Mouse (Mus musculus): ENCODE data around the gene Gli3. TPM values are rescaled to one million over a fixed set of nuclear protein-coding genes. Genes with fewer than 3 reads are reported as not detected.

Gene Gli3
- total RNA-seq (2021) = 1 to 10 TPM; 1.1 to 1.5 TPM
- long read RNA-seq, experiment 1 = 0 reads
- long read RNA-seq, experiment 2 = 0 reads

DNA sequence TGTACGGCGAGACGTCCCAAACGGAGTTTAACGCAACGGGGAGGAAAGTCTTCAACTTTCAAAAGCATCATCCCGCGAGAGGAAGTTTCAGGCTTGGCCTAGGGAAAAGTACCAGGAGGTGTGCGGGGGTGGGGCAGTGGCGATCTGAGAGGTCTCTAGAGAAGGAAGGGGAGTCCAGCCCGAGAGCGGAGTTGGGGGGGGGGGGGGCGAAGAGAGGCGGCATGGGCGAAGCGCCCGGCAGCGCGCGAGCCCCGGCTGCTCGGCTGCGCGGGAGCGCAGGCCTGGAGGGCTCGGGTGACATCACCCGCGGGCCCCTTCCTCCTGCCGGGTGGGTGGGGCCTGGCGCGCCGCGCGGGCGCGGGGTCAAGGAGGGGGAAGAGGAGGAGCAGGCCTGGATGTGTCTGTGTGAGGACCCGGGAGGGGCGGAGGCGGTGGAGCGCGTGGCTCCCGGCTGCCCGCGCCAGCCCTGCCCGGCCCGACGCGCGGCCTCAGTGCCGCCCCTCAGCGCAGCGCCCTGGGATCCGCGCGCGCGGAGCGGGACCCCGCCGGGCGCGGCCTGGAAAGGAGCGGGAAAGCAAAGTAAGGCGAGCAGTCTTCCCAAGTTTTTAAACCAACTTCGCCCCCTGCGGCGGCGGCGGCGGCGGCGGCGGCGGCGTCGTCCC, at the start of gene Gli3:
Gli3 (plus strand) TSS at position 406 of the 662 bp plus-strand sequence.
- peak; percentile 54 for DNase-seq (ENCODE audit: low spot score)

DNA sequence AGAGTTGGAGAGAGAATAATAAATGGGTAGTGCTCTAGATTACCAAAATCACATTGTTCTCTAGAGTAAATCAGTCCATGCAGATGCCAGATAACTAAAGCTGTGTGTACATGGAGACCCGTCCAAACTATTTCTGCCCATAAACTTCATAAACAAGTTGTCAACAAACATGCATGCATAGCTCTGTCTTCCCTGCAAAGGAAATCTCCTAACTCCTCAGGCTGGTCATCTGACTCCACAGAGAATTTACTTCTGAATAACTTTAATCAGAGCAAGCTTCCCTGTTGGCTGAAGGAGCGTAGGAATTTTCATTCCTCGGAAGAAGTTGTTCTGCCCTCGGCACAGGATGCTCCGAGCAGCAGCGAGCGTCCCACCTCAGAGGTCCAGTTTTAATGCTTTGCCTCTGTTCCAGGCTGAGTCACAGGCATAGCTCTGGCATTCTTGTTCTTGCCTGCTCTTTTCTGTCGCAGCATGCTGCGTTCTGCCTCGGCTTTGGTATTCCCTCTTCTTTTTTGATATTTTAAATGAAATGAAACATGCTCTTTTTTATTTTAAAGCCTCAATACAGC, 41.8 kb upstream of the Gli3 start:
- DNase-seq (ENCODE audit: low spot score) = peak; percentile 13

DNA sequence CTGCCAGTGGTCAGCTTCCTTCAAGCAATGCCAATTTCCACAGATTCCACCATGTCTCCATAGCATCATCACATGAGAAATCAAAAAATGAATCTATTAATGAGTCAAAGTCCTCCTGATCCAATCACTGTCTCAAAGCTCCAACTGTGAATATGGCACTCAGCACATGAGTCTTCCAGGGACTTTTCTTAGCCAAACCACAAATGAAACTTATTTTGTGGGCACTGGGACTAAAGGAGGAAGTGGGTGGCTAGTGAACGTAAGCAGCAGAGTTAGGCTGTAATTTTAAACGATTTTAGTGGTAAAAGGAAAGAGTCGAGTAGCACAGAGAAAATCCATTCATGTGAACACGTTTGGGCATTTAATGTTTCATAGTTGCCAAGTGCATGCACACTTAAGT, 21.0 kb upstream of the Gli3 start:
- no peak for DNase-seq (ENCODE audit: low spot score)

DNA sequence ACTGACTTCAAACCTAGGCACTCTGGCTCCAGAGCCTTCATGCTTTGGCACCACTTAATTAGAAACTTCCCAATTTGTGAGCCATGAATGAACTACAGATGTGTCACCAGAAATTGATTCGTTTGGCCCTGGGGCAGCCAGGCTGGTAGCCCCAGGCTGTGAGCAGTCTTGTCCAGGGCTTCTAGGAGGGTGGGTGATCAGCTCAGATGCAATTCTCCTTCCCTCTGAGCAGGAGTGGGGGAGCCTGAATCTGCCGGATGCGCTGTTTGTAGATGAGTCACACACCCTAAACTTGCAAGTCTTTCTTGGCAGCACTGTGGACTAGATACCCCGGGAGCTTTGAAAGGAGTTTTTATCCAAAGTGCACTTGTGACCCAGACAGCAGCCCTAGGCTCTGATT, 18.7 kb upstream of the Gli3 start:
- no peak for DNase-seq (ENCODE audit: low spot score)

DNA sequence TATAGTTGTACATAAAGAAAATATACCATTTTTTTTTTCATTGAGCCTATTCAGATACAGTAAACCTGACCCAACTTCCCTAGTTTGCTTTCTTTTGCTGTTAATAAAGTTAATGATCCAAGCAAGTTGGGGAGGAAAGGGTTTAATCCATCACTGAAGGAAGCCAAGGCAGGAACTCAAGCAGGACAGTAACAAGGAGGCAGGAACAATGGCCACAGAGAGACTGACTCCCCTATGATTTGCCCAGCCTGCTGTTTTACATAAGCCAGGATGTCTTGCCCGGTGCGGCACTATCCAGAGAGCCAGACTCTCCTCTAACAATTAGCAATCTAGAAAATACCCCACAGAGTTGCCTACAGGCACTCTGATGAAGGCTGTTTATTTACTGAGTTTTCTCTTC, 17.4 kb upstream of the Gli3 start:
- DNase-seq (ENCODE audit: low spot score) = no peak

DNA sequence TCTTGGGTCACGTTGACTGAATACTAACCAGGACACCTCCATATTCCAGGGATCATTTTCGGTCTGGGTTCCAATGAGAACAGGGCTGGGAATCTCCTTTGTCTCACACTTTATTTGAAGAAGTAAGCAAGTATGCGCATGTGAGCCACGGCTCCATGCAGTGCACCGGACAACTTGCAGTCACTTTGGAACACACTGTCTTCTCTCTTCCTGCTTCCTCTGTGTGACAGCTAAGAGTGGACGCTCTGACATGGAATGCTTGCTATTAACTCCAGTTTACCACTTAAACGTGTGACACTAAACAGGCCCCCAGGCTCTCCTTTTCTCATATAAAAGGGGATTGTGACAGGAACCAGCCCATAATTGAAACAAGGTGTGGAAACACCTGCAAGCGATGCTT, 17.0 kb upstream of the Gli3 start:
- DNase-seq (ENCODE audit: low spot score) = no peak

DNA sequence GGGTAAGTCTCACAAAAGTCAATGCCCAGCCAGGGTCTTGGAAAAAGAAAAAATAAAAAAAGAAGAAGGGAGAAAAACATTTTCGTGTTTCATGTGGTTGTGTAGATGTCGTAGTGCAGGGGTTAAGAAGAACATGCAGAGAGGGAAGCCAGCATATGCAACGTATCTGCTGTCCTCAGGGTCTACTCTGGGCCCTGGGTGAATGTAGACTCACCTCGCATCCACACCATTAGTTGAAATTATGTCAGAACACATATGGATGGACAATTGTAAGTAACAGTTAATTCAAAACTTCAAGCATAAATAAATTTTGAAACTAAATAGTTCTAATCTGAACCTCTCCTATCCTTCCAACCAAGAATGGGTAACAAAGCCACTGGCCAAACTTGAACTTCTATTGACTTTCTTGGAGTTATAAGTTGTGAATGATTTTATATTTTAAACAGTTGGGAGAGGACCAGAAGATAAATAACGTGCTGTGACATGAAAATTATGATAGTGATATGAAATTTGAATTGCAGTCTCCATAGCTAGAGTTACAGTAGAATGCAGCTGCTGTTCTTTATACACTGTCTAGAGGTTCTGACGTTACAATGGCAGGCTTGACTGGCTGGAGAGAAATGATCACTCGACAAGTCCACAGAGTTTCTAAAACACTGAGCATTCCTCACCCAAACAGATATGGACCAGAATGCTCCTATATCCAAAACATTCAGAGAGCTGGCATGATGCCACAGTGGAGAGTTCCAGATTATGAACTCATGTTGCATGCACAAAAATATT, 16.1 kb upstream of the Gli3 start:
- no peak for DNase-seq (ENCODE audit: low spot score)

DNA sequence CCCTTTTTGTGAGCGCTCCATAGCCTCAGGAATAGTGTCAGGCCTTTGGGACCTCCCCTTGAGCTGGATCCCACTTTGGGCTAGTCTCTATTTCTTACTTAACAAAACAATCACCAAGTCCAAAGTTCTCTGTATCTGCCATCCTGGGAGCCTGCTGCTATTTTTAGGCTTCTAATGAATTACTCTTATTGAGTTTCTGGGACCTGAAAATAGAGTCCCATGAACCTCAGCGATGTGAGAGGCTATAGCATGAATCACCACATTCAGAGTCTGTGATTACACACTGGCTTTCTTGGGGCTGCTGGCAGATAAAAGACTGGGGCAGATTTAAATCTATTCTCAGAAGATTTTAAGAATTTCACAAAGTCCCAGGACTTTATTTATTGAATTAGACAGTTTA, 12.1 kb upstream of the Gli3 start:
- no peak for DNase-seq (ENCODE audit: low spot score)

DNA sequence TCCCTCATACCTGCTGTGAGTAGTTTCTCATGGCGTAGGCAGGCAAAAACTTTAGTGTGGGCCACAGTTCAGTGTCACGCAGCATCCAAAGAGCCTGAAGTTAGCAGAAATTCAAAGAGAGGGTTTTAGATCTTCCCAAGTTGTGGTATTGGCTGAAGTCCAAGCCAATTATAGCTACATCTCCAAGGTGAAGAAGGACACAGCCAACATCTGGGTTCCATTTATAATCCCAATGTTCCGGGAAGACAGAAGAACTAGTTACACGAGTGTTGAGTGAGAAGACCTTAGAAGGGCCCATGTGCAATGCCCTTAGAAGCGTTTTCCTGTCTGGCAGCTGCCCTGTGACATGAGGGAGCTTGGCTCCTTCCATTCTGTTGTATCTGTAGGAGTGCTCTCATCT, 5.2 kb upstream of the Gli3 start:
- no peak for DNase-seq (ENCODE audit: low spot score)

DNA sequence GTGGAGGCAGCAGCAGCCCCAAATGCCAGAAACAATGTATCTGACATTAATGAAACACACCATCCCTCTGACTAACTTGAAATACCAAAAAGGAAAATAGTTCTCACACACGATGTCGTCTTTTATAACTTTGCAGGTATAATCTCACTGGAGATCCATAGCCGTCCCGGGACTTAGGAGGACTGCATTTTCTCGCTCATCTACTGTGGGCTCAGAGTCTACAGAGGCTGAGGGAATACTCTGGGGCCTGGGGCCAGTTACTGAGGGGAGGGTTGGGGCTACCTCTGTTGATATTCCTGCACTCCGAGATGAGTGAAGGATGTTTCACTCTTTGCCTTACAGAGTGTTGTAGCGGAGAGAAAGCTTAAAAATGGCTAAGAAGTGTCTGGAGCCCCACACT, 1.1 kb upstream of the Gli3 start:
- DNase-seq (ENCODE audit: low spot score) = no peak

DNA sequence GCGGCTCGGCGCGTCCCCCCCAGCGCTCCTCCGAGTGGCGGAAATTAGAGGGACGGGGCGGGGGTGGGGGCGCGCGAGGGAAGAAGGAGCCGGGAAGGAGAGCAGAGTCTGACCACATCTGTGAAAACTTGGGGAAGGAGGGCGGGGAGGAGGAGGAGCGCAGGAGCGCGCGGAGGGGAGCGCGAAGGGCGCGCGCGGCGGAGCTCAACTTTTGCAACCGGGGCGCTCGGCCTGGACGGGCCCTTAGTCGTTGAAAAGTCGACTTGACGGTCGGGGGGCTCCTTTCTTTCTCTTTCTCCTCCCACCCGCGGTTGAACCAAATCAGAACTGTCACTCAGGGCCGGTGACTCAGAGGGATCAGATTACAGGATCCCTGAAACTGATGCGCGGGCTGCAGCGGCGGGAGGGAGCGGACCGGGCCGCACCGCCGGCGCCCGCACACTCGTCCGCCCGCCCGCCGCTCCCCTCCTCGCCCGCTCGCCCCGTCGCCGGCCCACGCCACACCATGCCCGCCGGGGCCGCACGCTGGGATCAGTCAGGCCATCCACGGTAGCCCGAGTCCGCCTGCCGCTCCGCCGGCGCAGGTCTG, 551 bp downstream of the Gli3 start:
- peak; percentile 33 for DNase-seq (ENCODE audit: low spot score)

DNA sequence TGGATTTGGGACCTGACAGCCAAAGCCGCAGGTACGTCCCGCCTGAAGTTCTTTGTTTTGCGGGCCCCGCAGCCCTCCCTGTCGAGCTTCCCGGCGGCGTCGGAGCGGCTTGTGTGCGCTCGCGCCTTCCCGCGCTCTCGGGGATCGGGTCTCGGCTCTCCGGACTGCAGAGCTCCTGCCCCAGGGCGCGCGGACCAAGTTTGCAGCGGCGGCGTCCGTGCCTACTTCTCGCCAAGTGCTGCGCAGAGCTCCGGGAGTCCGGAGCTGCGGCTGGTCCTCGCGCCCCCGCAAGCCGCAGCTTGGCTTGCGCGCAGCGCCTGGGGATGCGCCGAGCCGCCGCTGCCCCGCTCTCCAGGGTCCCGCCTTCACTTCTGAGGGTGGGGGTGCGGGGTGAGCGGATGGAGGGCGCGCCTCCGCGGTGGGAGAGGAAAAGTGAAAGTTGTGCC, 1.1 kb downstream of the Gli3 start:
- DNase-seq (ENCODE audit: low spot score) = peak; percentile 28

DNA sequence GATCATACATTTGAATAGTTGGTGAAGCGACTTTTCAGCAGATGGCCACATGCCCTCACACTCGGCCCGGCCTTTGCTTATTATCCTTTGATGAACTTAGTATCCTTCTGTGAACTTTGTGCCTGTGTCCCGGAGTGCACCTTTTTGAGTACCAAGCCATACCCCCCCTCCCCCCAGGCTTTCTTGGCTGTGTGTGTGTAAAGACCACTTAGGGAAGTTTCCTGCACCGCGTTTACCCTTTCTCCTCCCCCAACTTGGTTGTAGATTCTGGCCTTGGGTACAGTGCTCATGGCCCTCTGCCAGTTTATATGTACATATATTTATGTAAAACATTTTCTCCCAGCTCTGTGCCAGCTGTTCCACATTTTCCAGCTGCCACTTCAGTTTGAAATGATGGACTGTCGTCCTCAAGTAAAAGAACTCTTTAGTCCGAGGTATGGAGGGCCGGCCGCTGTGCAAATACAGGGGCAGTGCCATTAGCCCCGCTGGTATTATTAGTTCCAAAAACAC, 1.8 kb downstream of the Gli3 start:
- DNase-seq (ENCODE audit: low spot score) = no peak

DNA sequence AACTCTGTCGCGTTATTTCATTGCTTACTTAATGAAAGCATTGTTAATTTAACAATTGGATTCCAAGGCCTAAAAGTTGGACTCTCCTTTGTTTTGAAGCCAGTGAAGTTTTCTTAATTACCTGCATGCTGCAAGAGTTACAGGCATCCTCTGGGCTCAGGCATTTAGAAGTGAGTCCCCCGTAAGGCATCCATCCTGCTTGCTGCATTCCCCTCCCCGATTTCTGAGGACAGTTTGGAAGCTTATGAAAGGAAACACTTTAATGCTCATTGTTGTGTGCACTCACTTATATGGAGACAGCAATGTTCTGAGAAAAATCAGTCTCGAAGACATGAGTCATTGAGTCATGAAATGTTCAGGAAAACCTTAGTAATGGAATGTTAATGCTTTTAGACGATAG, 3.5 kb downstream of the Gli3 start:
- no peak for DNase-seq (ENCODE audit: low spot score)

DNA sequence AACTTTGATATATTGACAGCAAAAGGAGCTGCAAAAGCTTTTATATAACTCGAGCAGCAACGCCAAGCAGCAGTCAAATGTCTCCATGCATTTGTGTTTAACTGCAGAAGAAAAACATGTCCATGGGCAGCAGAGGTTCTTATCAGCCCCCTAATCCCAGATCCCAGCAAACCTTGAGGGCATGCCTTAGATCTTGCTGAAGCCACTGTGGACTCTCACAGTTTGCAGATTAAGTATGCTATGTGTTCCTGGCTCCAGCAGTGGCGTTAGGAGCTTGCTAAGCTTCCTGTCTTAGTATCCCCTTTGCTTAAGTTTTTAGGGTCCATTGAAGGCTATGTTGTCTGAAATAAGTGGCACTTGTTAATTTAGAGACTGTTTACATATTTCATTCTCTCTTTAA, 4.4 kb downstream of the Gli3 start:
- no peak for DNase-seq (ENCODE audit: low spot score)

DNA sequence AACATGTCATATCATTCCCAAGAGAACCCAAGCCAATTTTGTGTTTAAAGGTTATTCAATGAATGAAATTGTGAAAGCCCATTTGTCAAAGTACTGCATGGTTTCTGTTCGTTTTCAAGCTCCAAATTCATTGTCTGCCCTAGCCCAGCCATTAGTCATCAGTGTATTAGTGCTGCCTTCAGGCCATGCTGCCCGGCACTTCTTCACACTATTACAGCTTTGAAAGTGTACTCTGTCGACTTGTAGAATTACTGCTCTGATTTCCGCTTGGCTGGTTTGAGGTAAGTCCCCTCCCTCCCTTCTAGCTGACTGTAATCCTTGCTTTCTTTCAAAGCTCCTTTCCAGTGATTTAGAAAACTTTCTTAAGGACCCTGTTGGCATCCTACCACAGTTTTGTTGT, 5.4 kb downstream of the Gli3 start:
- no peak for DNase-seq (ENCODE audit: low spot score)

DNA sequence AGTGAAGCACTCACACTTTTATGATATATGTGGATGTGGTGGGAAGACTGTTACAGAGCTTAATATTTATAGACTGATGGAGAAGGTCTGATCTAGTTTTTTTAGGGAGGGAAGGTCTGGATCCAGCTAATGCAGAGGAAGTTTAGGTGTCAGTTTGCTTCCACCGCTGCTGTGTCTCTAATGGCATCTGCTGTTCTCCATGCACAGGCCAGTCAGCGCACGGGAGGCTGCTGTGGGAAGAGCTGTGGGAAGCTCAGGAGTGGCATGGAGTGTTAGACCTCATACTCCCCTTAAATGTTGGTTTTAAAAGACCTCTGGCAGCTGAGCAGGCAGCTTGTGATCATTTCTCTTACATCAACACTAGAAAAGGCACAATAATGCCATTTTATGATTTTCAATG, 7.0 kb downstream of the Gli3 start:
- no peak for DNase-seq (ENCODE audit: low spot score)

DNA sequence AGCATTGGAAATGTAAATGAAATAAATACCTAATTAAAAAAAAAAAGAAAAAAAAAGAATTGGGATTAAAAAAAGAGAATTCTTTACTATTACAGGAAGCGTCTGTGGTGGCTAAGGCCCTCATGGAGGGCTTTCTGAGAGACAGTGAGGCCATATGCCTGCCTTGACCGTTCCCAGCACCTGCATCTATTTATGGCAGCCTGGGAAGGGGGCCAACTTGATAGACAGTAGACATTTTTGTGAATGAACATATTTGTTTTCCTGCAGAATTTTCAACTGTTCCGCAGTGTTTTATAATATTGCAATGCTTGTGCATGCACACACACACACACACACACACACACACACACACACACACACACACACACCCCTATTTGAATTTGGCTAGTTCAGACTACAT, 9.7 kb downstream of the Gli3 start:
- no peak for DNase-seq (ENCODE audit: low spot score)

DNA sequence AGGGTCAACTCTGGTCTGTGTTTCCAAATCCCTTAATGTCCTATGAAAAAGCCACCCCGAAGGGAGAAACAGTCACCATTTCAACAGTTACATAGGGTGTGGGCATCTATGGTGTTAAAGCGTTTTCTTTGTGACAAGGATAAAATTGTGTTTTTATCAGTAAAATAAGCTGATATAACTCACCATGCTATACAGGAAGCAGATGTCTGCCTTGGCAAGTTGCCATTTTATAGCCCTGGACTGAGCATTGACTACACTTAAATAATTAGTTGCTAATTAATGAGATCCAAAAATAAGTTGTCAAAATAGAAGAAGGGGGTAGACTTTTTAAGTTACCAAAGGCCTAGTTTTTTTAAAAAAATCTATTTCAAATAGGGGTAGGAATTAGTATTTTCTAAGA, 11.4 kb downstream of the Gli3 start:
- no peak for DNase-seq (ENCODE audit: low spot score)

DNA sequence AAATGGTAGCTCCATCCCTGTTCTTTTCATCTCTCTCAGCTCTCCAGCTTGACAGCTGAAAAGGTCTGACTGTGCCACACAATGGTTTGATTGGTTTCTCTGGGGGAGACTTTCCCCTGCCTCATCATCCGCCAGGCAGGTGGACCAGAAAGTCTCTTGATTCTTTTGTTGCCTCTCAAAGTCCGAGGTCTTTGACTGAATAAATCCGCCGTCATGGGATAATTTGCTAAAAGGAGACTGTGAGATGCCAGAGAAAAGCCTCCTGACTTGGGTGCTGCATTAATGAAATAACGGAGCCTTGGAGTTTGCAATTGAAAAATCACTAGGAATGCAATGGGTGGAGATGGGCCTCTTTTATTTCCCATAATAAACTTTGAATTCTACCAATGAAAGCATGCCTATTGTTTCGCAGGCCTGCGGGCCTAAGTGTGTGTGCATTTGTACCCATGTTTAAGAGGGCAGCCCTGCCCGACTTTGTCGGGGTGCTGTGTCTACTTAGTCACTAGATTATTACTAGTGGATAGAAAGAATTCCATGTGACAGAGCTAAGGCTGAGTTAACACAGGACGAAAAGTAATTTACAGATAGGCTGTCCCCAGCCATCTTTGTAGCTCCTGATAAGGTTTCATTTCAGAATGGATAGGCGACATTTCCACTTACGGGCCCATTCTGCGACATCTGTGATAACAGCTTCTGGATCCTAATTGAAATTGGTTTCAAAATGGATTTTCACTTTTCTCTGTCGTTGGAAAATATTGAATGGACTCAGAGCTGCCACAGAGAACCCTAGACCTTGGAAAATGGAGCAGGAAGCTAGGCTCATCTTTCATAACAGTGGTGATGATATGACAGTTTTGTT, 23.2 kb downstream of the Gli3 start:
- no peak for DNase-seq (ENCODE audit: low spot score)

DNA sequence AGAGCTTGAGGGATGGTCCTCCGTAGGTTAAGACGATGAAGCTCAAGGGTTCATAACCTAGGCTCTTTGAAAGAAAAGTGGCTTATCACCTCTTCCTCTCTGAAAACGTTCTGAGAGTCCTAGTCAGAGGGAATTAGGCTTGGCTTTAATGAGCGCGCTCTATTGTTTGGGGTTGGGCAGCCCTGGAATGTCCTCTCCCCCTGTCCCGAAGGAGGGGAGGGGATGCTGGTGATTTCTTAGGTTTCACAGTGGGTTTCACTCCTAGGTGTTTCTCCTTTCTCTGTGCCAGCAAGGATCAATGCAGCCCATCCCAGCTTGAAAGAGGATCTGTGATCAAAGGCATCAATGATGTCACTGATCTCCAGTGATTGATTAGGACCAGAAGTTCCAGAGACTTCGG, 24.3 kb downstream of the Gli3 start:
- DNase-seq (ENCODE audit: low spot score) = no peak
